Mouse (Mus musculus) G1E (cell line): Measurements from ENCODE around the gene Gm21958. TPM values are rescaled to one million over a fixed set of nuclear protein-coding genes. Genes with fewer than 3 reads are reported as not detected.

ENCODE experiments used
- ATAC-seq: 2 replicates; pipeline ENCODE4 v1.8.0; 2016; ENCODE audit warnings: mild to moderate bottlenecking; ENCODE audit not compliant: insufficient number of reproducible peaks, poor library complexity, low FRiP score, severe bottlenecking; ENCODE audit errors: extremely low read depth
- DNase-seq: peaks from one replicate; pipeline ENCODE4 v3.0.0; 2012; ENCODE audit warnings: low spot score
- H3K27me3 ChIP-seq: 2 replicates; pipeline ENCODE4 v1.6.1; 2012; ENCODE audit warnings: mild to moderate bottlenecking, low read length, inconsistent platforms; ENCODE audit not compliant: insufficient read depth
- H3K36me3 ChIP-seq: replicated peaks from 2 replicates; pipeline ENCODE3; 2012; ENCODE audit warnings: mild to moderate bottlenecking, inconsistent platforms
- H3K4me1 ChIP-seq: 2 replicates; pipeline ENCODE4 v1.6.1; 2012; ENCODE audit warnings: low read depth, low read length, inconsistent platforms, mixed read lengths; ENCODE audit not compliant: insufficient read depth
- H3K4me3 ChIP-seq: 2 replicates; pipeline ENCODE4 v1.5.1; 2012; ENCODE audit warnings: low read depth, mild to moderate bottlenecking, inconsistent platforms, low read length, moderate library complexity, mixed read lengths
- H3K9me3 ChIP-seq: replicated peaks from 2 replicates; pipeline ENCODE4 v1.6.1; 2012; ENCODE audit warnings: inconsistent platforms
- CTCF ChIP-seq: IDR thresholded peaks from 2 replicates; pipeline ENCODE4 v1.5.1; 2012; ENCODE audit warnings: low read depth, low read length, inconsistent platforms, mixed read lengths
- GATA1 ChIP-seq: IDR thresholded peaks from 2 replicates; pipeline ENCODE4 v1.6.1; 2012; ENCODE audit warnings: borderline replicate concordance, low read length, inconsistent platforms, mixed read lengths
- GATA2 ChIP-seq: IDR thresholded peaks from 2 replicates; pipeline ENCODE4 v1.6.1; 2012; ENCODE audit warnings: low read depth, low read length, inconsistent platforms, borderline replicate concordance
- POLR2AphosphoS5 ChIP-seq: IDR thresholded peaks from 2 replicates; pipeline ENCODE4 v1.6.1; 2012; ENCODE audit warnings: low read depth, low read length, inconsistent platforms; ENCODE audit not compliant: insufficient replicate concordance
- TAL1 ChIP-seq: conservative IDR thresholded peaks from 2 replicates; pipeline ENCODE4 v1.6.1; 2012; ENCODE audit warnings: low read depth, low read length, inconsistent platforms, mixed read lengths
- polyA plus RNA-seq: library from polyadenylated mRNA; stranded (reverse); fragments of >175 nt; gene quantifications from 2 replicates; pipeline ENCODE4 v1.2.3, GENCODE M21; 2012
- total RNA-seq, 2 experiments: library from RNA; stranded (forward) in 1 of 2; stranded (reverse) in 1 of 2; fragments of 200-1000 nt in 1 of 2; fragments of >200 nt in 1 of 2; fragmentation: Nextera tagmentation in 1 of 2; gene quantifications; 2 replicates each; pipeline ENCODE4 v1.2.3; 2014 to 2017

Gene Gm21958
- total and polyA plus RNA-seq, 3 experiments, result not detected

GRCm38 (mm10) chr3:54735247-54736046, 21.3 kb upstream of the Gm21958 start, which contains the start of the genes Exosc8 and Alg5:
Gene Exosc8 (minus strand): TSS chr3:54735393.
Gene Alg5 (plus strand): TSS chr3:54735539.
- no peaks in the 10 kb centered on the region for H3K9me3 ChIP-seq
- peaks cover 60% of the 10 kb centered on the region for H3K36me3 ChIP-seq
- peak within 1 kb of the TSS; percentile 98 for H3K4me3 ChIP-seq
- DNase-seq (peak; percentile 78), ATAC-seq (0 out of 2 replicates have a peak, but pooled peaks have one; percentile 11)
- H3K4me1 ChIP-seq, result peaks cover 32% of the 10 kb centered on the region
- H3K27me3 ChIP-seq, result no peaks in the 10 kb centered on the region
- TF ChIP-seq CTCF (peak; percentile 95), POLR2AphosphoS5 (no peak)

GRCm38 (mm10) chr3:54734411-54735246, 20.5 kb upstream of the Gm21958 start:
- Histone ChIP-seq H3K4me3 (peak overlapping the region; percentile 98), H3K9me3 (no peaks in the 10 kb centered on the region), H3K4me1 (peaks cover 38% of the 10 kb centered on the region), H3K27me3 (no peaks in the 10 kb centered on the region), H3K36me3 (peaks cover 63% of the 10 kb centered on the region)
- ATAC-seq (peak; percentile 51), DNase-seq (peak; percentile 95)
- TF ChIP-seq CTCF (no peak), POLR2AphosphoS5 (no peak), GATA2 (no peak), GATA1 (no peak), TAL1 (no peak)

- H3K36me3 ChIP-seq, result peaks cover 64% of the 10 kb centered on the region
- TF ChIP-seq TAL1 (no peak), GATA2 (no peak), GATA1 (no peak), POLR2AphosphoS5 (no peak), CTCF (no peak)
- no peak for ATAC-seq
- no peaks in the 10 kb centered on the region for H3K9me3 ChIP-seq
- peaks cover 41% of the 10 kb centered on the region for H3K4me1 ChIP-seq
- DNase-seq, result no peak
- no peaks in the 10 kb centered on the region for H3K27me3 ChIP-seq
- no peak overlapping the region; the same call in 1 of the 2 replicates for H3K4me3 ChIP-seq
Observed at GRCm38 (mm10) chr3:54732371-54732770, 18.2 kb upstream of the Gm21958 start.

GRCm38 (mm10) chr3:54731626-54732150, 17.5 kb upstream of the Gm21958 start:
- peaks cover 40% of the 10 kb centered on the region for H3K4me1 ChIP-seq

GRCm38 (mm10) chr3:54728100-54728499, 13.9 kb upstream of the Gm21958 start:
- DNase-seq (no peak), ATAC-seq (no peak)
- Histone ChIP-seq H3K4me3 (no peak overlapping the region), H3K27me3 (no peaks in the 10 kb centered on the region), H3K4me1 (peaks cover 41% of the 10 kb centered on the region), H3K36me3 (peaks cover 91% of the 10 kb centered on the region), H3K9me3 (no peaks in the 10 kb centered on the region)
- no peak for TF ChIP-seq CTCF
- no peak for TF ChIP-seq TAL1
- TF ChIP-seq GATA1, result no peak
- TF ChIP-seq GATA2, result no peak
- no peak for TF ChIP-seq POLR2AphosphoS5

More at GRCm38 (mm10) chr3:54731626-54732150, 17.5 kb upstream of the Gm21958 start:
- H3K36me3 ChIP-seq, result peaks cover 69% of the 10 kb centered on the region
- no peak for ATAC-seq
- H3K4me3 ChIP-seq, result no peak overlapping the region
- no peaks in the 10 kb centered on the region for H3K27me3 ChIP-seq
- DNase-seq, result no peak
- H3K9me3 ChIP-seq, result no peaks in the 10 kb centered on the region
- TF ChIP-seq TAL1 (no peak), CTCF (no peak), GATA1 (no peak), POLR2AphosphoS5 (no peak), GATA2 (no peak)

GRCm38 (mm10) chr3:54727588-54727987, 13.4 kb upstream of the Gm21958 start:
- H3K9me3 ChIP-seq, result no peaks in the 10 kb centered on the region
- H3K4me1 ChIP-seq, result peaks cover 41% of the 10 kb centered on the region
- DNase-seq (no peak), ATAC-seq (no peak)
- H3K36me3 ChIP-seq, result peaks cover 91% of the 10 kb centered on the region
- H3K27me3 ChIP-seq, result no peaks in the 10 kb centered on the region
- no peak for TF ChIP-seq GATA2
- no peak for TF ChIP-seq CTCF
- no peak for TF ChIP-seq POLR2AphosphoS5
- no peak for TF ChIP-seq GATA1
- no peak for TF ChIP-seq TAL1
- H3K4me3 ChIP-seq, result no peak overlapping the region
